ENCODE assay signal across 11 mouse cellular contexts in genomic region chr14:23902636-23903279, GRCm38 (mm10).
DNase-seq lines count a peak whose midpoint lies in the region; ATAC-seq and TF ChIP-seq lines count a peak whose summit lies in the region.
"Had no signal": no experiment of that assay in that cellular context is flagged by ENCODE, and none has a peak within 500 bp of the region (broad histone marks: within the 10 kb centered on the region; RNA-seq: fewer than 3 reads in every experiment).

No protein-coding gene starts in this region.

- H3K9ac ChIP-seq in forebrain, embryonic 13.5 days, result no peak overlapping the region
- no peak overlapping the region for H3K9ac ChIP-seq in hindbrain, embryonic 16.5 days (ENCODE audit: low read depth, low read length)
- no peak overlapping the region for H3K9ac ChIP-seq in neural tube, embryonic 13.5 days
- H3K9ac ChIP-seq in stomach, postnatal 0 days (ENCODE audit: low read length), result no peak overlapping the region
- H3K9ac ChIP-seq: lung, embryonic 15.5 days had no signal

- H3K9me3 ChIP-seq in forebrain, embryonic 10.5 days, result no peaks in the 10 kb centered on the region
- H3K9me3 ChIP-seq in forebrain, embryonic 13.5 days (replicated peaks), result no peaks in the 10 kb centered on the region
- no peaks in the 10 kb centered on the region for H3K9me3 ChIP-seq in hindbrain, embryonic 16.5 days (ENCODE audit: control insufficient read depth, low read length)
- H3K9me3 ChIP-seq in neural tube, embryonic 13.5 days, result no peaks in the 10 kb centered on the region
- H3K9me3 ChIP-seq in stomach, postnatal 0 days (ENCODE audit: control insufficient read depth, low read length), result no peaks in the 10 kb centered on the region
- H3K9me3 ChIP-seq: lung, embryonic 15.5 days had no signal

- no peak for TF ChIP-seq CTCF in embryonic fibroblast, embryonic 13.5 days (IDR thresholded peaks at IDR 0.05; ENCODE audit: borderline replicate concordance, insufficient read depth, low read length)
- TF ChIP-seq CTCF in stomach, postnatal 0 days (IDR thresholded peaks at IDR 0.05; ENCODE audit: low read depth), result no peak

- no peaks in the 10 kb centered on the region for H3K36me3 ChIP-seq in forebrain, embryonic 10.5 days (replicated peaks)
- H3K36me3 ChIP-seq in forebrain, embryonic 13.5 days (ENCODE audit: poor library complexity, severe bottlenecking), result no peaks in the 10 kb centered on the region
- H3K36me3 ChIP-seq in hindbrain, embryonic 16.5 days (ENCODE audit: control insufficient read depth, insufficient read depth, low read length), result no peaks in the 10 kb centered on the region
- no peaks in the 10 kb centered on the region for H3K36me3 ChIP-seq in neural tube, embryonic 13.5 days
- H3K36me3 ChIP-seq in stomach, postnatal 0 days (ENCODE audit: control insufficient read depth, insufficient read depth, low read length), result no peaks in the 10 kb centered on the region
- H3K36me3 ChIP-seq: lung, embryonic 15.5 days had no signal

- H3K4me1 ChIP-seq in forebrain, embryonic 10.5 days, result peaks cover 14% of the 10 kb centered on the region
- H3K4me1 ChIP-seq in forebrain, embryonic 13.5 days, result peaks cover 9% of the 10 kb centered on the region; the same call in 1 of the 2 replicates
- H3K4me1 ChIP-seq in embryonic fibroblast, embryonic 13.5 days (ENCODE audit: control insufficient read depth, insufficient read depth, low read length), result no peaks in the 10 kb centered on the region
- H3K4me1 ChIP-seq in hindbrain, embryonic 16.5 days (ENCODE audit: control insufficient read depth, insufficient read depth, low read depth, low read length), result peaks cover 15% of the 10 kb centered on the region
- peaks cover 33% of the 10 kb centered on the region for H3K4me1 ChIP-seq in neural tube, embryonic 13.5 days (replicated peaks)
- no peaks in the 10 kb centered on the region for H3K4me1 ChIP-seq in stomach, postnatal 0 days (replicated peaks; ENCODE audit: control insufficient read depth, insufficient read depth)
- H3K4me1 ChIP-seq: lung, embryonic 15.5 days had no signal

- no peak for TF ChIP-seq POLR2A in embryonic fibroblast, embryonic 13.5 days (IDR thresholded peaks at IDR 0.05; ENCODE audit: low read depth, low read length)

- H3K27me3 ChIP-seq in forebrain, embryonic 10.5 days (ENCODE audit: poor library complexity, severe bottlenecking), result no peaks in the 10 kb centered on the region
- H3K27me3 ChIP-seq in forebrain, embryonic 13.5 days, result no peaks in the 10 kb centered on the region
- no peaks in the 10 kb centered on the region for H3K27me3 ChIP-seq in hindbrain, embryonic 16.5 days (replicated peaks; ENCODE audit: control insufficient read depth, insufficient read depth, low read length)
- no peaks in the 10 kb centered on the region for H3K27me3 ChIP-seq in neural tube, embryonic 13.5 days
- no peaks in the 10 kb centered on the region for H3K27me3 ChIP-seq in stomach, postnatal 0 days (ENCODE audit: control insufficient read depth, insufficient read depth, low read length)
- H3K27me3 ChIP-seq: lung, embryonic 15.5 days had no signal

- 44% methylated on average over 10 of the region's 10 CpGs for WGBS in forebrain, embryonic 10.5 days
- WGBS in forebrain, embryonic 13.5 days, result 36% methylated on average over 10 of the region's 10 CpGs
- 19% methylated on average over 10 of the region's 10 CpGs for WGBS in hindbrain, embryonic 16.5 days
- WGBS in neural tube, embryonic 13.5 days, result 31% methylated on average over 10 of the region's 10 CpGs
- WGBS in stomach, postnatal 0 days, result 41% methylated on average over 10 of the region's 10 CpGs

- peak; percentile 29 for DNase-seq in forebrain, embryonic 10.5 days (ENCODE audit: extremely low spot score, low spot score)
- no peak for DNase-seq in stomach, postnatal 0 days (ENCODE audit: low spot score)
- DNase-seq in left cerebral cortex, adult 11 months (ENCODE audit: low spot score), result no peak
- DNase-seq in right cerebral cortex, postnatal 25 days, result no peak
- DNase-seq: cerebellum, postnatal 14 days; kidney, postnatal 36 days had no signal

- TF ChIP-seq EP300 in stomach, postnatal 0 days (optimal IDR thresholded peaks at IDR 0.05), result no peak

- ATAC-seq in forebrain, embryonic 13.5 days, result no peak
- peak; percentile 81 for ATAC-seq in hindbrain, embryonic 16.5 days
- ATAC-seq in neural tube, embryonic 13.5 days (ENCODE audit: low read depth), result peak; percentile 77; the same call in 1 of the 2 replicates
- ATAC-seq in stomach, postnatal 0 days (ENCODE audit: low FRiP score, low TSS enrichment), result no peak

- H3K4me2 ChIP-seq in forebrain, embryonic 13.5 days, result no peak overlapping the region
- no peak overlapping the region for H3K4me2 ChIP-seq in hindbrain, embryonic 16.5 days (ENCODE audit: low read length)
- no peak overlapping the region for H3K4me2 ChIP-seq in neural tube, embryonic 13.5 days
- H3K4me2 ChIP-seq in stomach, postnatal 0 days (replicated peaks; ENCODE audit: low read depth), result no peak overlapping the region
- H3K4me2 ChIP-seq: lung, embryonic 15.5 days had no signal

- H3K27ac ChIP-seq in forebrain, embryonic 10.5 days, result peak overlapping the region; percentile 58
- H3K27ac ChIP-seq in forebrain, embryonic 13.5 days, result no peak overlapping the region
- 0 out of 2 replicates have a peak overlapping the region, but pooled peaks have one; percentile 17 for H3K27ac ChIP-seq in embryonic fibroblast, embryonic 13.5 days (ENCODE audit: insufficient read depth, low read length)
- H3K27ac ChIP-seq in hindbrain, embryonic 16.5 days (ENCODE audit: low read depth, low read length), result no peak overlapping the region
- peak overlapping the region; percentile 67 for H3K27ac ChIP-seq in neural tube, embryonic 13.5 days (replicated peaks)
- H3K27ac ChIP-seq in stomach, postnatal 0 days (replicated peaks), result no peak overlapping the region
- H3K27ac ChIP-seq: lung, embryonic 15.5 days had no signal

- no peak overlapping the region for H3K4me3 ChIP-seq in forebrain, embryonic 10.5 days
- H3K4me3 ChIP-seq in forebrain, embryonic 13.5 days, result no peak overlapping the region
- H3K4me3 ChIP-seq in embryonic fibroblast, embryonic 13.5 days (ENCODE audit: insufficient read depth, low read length), result no peak overlapping the region
- no peak overlapping the region for H3K4me3 ChIP-seq in hindbrain, embryonic 16.5 days (ENCODE audit: low read length)
- no peak overlapping the region for H3K4me3 ChIP-seq in neural tube, embryonic 13.5 days
- no peak overlapping the region for H3K4me3 ChIP-seq in stomach, postnatal 0 days (ENCODE audit: low read depth, low read length)
- H3K4me3 ChIP-seq: lung, embryonic 15.5 days had no signal

Comparison
In these comparisons a context has a peak if more than half of its experiments do, and no peak if none do; other contexts are left out.
1. H3K27ac ChIP-seq: peak in forebrain, embryonic 10.5 days (single experiment), embryonic fibroblast, embryonic 13.5 days (single experiment) and neural tube, embryonic 13.5 days (single experiment); none in forebrain, embryonic 13.5 days (single experiment), hindbrain, embryonic 16.5 days (single experiment) and stomach, postnatal 0 days (single experiment).
2. ATAC-seq: peak in hindbrain, embryonic 16.5 days (single experiment) and neural tube, embryonic 13.5 days (single experiment); none in forebrain, embryonic 13.5 days (single experiment) and stomach, postnatal 0 days (single experiment).